ENCODE assay signal across 8 mouse cellular contexts in the genomic region with DNA sequence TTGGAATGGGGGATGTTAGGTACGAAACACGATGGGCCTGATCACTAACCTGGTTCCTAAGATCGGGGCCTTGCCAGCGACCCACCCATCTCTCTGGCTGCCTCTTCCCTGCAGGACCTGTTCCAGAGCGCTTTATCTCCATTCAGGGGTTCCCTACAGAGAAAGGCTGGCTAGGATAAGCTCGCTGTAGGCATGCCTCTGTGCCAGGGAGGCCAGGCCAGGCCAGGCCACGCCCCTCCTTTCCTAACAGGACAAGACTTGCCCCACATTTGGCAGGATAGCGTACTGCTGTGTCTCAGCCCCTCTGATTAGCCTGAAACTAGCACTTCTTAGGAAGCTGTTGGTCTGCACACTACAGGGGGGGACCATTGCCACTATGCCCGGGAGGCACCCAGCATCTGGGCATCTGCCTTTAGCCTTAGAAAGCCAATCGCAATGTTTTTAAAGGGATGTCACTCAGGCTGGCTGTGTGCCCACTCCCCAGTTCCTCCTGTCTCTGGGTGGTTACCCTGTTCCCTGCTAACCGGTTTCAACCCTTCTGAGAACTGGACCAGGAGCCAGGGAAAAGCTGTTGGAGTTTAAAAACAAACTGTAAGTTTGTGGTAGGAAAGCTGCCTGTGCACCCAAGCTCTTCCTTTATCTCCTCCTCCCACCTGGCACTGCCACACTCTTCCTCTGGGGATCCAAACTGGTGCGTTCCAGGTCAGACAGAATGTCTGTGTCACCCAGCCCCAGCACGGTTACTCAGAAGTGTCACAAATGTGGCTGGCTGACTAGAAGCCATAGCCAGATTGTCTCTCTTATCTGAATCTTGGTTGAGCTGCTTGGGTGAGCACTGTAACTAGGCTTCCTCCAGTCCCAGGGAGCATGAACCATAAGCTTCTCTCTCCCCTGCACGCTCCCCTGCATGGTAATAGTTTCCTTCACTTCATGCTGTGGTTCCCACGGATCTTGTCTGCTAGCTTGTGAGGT. TPM values are rescaled to one million over a fixed set of nuclear protein-coding genes. Genes with fewer than 3 reads are reported as not detected.
DNase-seq lines count a peak whose midpoint lies in the region; ATAC-seq lines count a peak whose summit lies in the region.

No protein-coding gene starts in this region.

- H3K9ac ChIP-seq in hindbrain, embryonic 14.5 days: no peak overlapping the region
- H3K9ac ChIP-seq in liver, embryonic 15.5 days: peak overlapping the region; percentile 40
- H3K9ac ChIP-seq in stomach, embryonic 16.5 days (ENCODE audit: low read length): no peak overlapping the region

- H3K9me3 ChIP-seq in hindbrain, embryonic 14.5 days (ENCODE audit: control insufficient read depth, low read length): no peaks in the 10 kb centered on the region
- no peaks in the 10 kb centered on the region for H3K9me3 ChIP-seq in liver, embryonic 15.5 days (replicated peaks)
- no peaks in the 10 kb centered on the region for H3K9me3 ChIP-seq in stomach, embryonic 16.5 days (replicated peaks; ENCODE audit: control insufficient read depth, low read length)

- no peaks in the 10 kb centered on the region for H3K36me3 ChIP-seq in hindbrain, embryonic 14.5 days (replicated peaks; ENCODE audit: control insufficient read depth, insufficient read depth)
- H3K36me3 ChIP-seq in liver, embryonic 15.5 days (replicated peaks): peaks cover 20% of the 10 kb centered on the region; the same call in 1 of the 2 replicates
- H3K36me3 ChIP-seq in stomach, embryonic 16.5 days (ENCODE audit: control insufficient read depth, insufficient read depth, low read length): no peaks in the 10 kb centered on the region

- H3K4me3 ChIP-seq in hindbrain, embryonic 14.5 days (replicated peaks; ENCODE audit: low read length): no peak overlapping the region
- H3K4me3 ChIP-seq in liver, embryonic 15.5 days (replicated peaks): peak overlapping the region; percentile 16
- H3K4me3 ChIP-seq in stomach, embryonic 16.5 days (replicated peaks; ENCODE audit: low read length): no peak overlapping the region

- no peak overlapping the region for H3K4me2 ChIP-seq in hindbrain, embryonic 14.5 days (replicated peaks)
- peak overlapping the region; percentile 59 for H3K4me2 ChIP-seq in liver, embryonic 15.5 days
- peak overlapping the region; percentile 6; the same call in 1 of the 2 replicates for H3K4me2 ChIP-seq in stomach, embryonic 16.5 days (ENCODE audit: low read depth, low read length)

- no peaks in the 10 kb centered on the region; the same call in 1 of the 2 replicates for H3K27me3 ChIP-seq in hindbrain, embryonic 14.5 days (ENCODE audit: control insufficient read depth, insufficient read depth, low read length)
- H3K27me3 ChIP-seq in liver, embryonic 15.5 days: no peaks in the 10 kb centered on the region
- no peaks in the 10 kb centered on the region for H3K27me3 ChIP-seq in stomach, embryonic 16.5 days (ENCODE audit: control insufficient read depth, insufficient read depth, low read length)

- 66% methylated on average over 15 of the region's 15 CpGs for WGBS in hindbrain, embryonic 14.5 days
- WGBS in liver, embryonic 15.5 days (ENCODE audit: insufficient replicate concordance): 38% methylated on average over 15 of the region's 15 CpGs
- 61% methylated on average over 15 of the region's 15 CpGs for WGBS in stomach, embryonic 16.5 days

- H3K27ac ChIP-seq in hindbrain, embryonic 14.5 days: no peak overlapping the region
- peak overlapping the region; percentile 99 for H3K27ac ChIP-seq in liver, embryonic 15.5 days (replicated peaks)
- H3K27ac ChIP-seq in stomach, embryonic 16.5 days (ENCODE audit: low read length): peak overlapping the region; percentile 58

- ATAC-seq in cerebellum, adult (ENCODE audit: insufficient number of reproducible peaks, low FRiP score, low TSS enrichment): no peak
- 0 out of 2 replicates have a peak, but pooled peaks have one; percentile 22 for ATAC-seq in hindbrain, embryonic 14.5 days (ENCODE audit: low FRiP score)
- ATAC-seq in liver, embryonic 15.5 days (ENCODE audit: insufficient read depth): peak; percentile 79
- peak; percentile 69 for ATAC-seq in stomach, embryonic 16.5 days (ENCODE audit: insufficient read depth, low FRiP score)
- ATAC-seq in monocyte, adult 5-6 weeks (replicated peaks; ENCODE audit: insufficient number of reproducible peaks, low FRiP score, low TSS enrichment, poor library complexity, severe bottlenecking): no peak

- peak; percentile 33 for DNase-seq in cerebellum, adult 9-10 months
- peak; percentile 28 for DNase-seq in urinary bladder, postnatal 25 days (ENCODE audit: low spot score)
- DNase-seq in urinary bladder, adult 2 months (ENCODE audit: low spot score): no peak
- DNase-seq in hindbrain, embryonic 14.5 days (ENCODE audit: low spot score): no peak

- H3K4me1 ChIP-seq in hindbrain, embryonic 14.5 days (replicated peaks; ENCODE audit: control insufficient read depth, insufficient read depth, low read length): peaks cover 27% of the 10 kb centered on the region
- peaks cover 72% of the 10 kb centered on the region for H3K4me1 ChIP-seq in liver, embryonic 15.5 days (replicated peaks)
- H3K4me1 ChIP-seq in stomach, embryonic 16.5 days (ENCODE audit: control insufficient read depth, insufficient read depth, low read length): peaks cover 33% of the 10 kb centered on the region

RNA-seq across cellular contexts. Expression of gene Gpr68, which starts 50.9 kb away (rescaled TPM):
- polyA plus RNA-seq in urinary bladder, adult 2 months (2012; rRNA removed): 1.8 and 2.7 TPM in 2 replicates
- 3.1 and 3.7 TPM in 2 replicates for polyA plus RNA-seq in hindbrain, embryonic 14.5 days (2014; fragmentation: Nextera tagmentation; extraction: Ambion mirVana)
- 0.05 and 0.07 TPM in 2 replicates for polyA plus RNA-seq in liver, embryonic 15.5 days (2015; fragmentation: Nextera tagmentation; extraction: Ambion mirVana)
- polyA plus RNA-seq in stomach, embryonic 16.5 days (2015; fragmentation: Nextera tagmentation; extraction: Ambion mirVana): 0.85 and 0.97 TPM in 2 replicates
- total RNA-seq in monocyte, adult 5-6 weeks (2017): 4.4 to 27.8 TPM (median 4.9 TPM) in 3 replicates

Comparison
In these comparisons a context has a peak if more than half of its experiments do, and no peak if none do; other contexts are left out.
1. DNase-seq: peak in cerebellum, adult 9-10 months (single experiment) and urinary bladder, postnatal 25 days (single experiment); none in urinary bladder, adult 2 months (single experiment) and hindbrain, embryonic 14.5 days (single experiment).
2. ATAC-seq: peak in hindbrain, embryonic 14.5 days (single experiment), liver, embryonic 15.5 days (single experiment) and stomach, embryonic 16.5 days (single experiment); none in cerebellum, adult (single experiment) and monocyte, adult 5-6 weeks (single experiment).